Mouse (Mus musculus) CD4-positive, CD25-positive, alpha-beta regulatory T cell, adult 4 months (primary cell): Measurements from ENCODE around the gene Sap30. TPM values are rescaled to one million over a fixed set of nuclear protein-coding genes. Genes with fewer than 3 reads are reported as not detected.
A peak's percentile ranks its signal among the peaks of the same experiment; 100 is the strongest.
"Not testable (repeated sequence)": the region's sequence is repeated elsewhere in the genome, so short reads cannot be mapped to it uniquely, and the experiment has no call there.

Experiments used
- ATAC-seq: one replicate; pipeline ENCODE4 v1.8.0; 2017
- polyA plus RNA-seq, 2 experiments: library from polyadenylated mRNA; unstranded; fragments of 100-300 nt; shearing (Covaris generic); gene quantifications; one replicate each; pipeline ENCODE4 v1.2.1; 2017

Sap30 gene
- under 1 TPM in 1 of 2 experiments, not detected in 1; 0.36 TPM for polyA plus RNA-seq

- peak; percentile 95 for ATAC-seq
These were observed at the start of gene Sap30 for GRCm38 (mm10) chr8:57487441-57488155. Gene Sap30 (minus strand): TSS chr8:57487860.

- ATAC-seq = no peak
These were observed 48.5 kb upstream of the Sap30 start for GRCm38 (mm10) chr8:57536167-57536566.

GRCm38 (mm10) chr8:57534495-57534894, 46.8 kb upstream of the Sap30 start:
- no peak for ATAC-seq

- no peak for ATAC-seq
These were observed 45.4 kb upstream of the Sap30 start for GRCm38 (mm10) chr8:57533106-57533505.

GRCm38 (mm10) chr8:57532223-57532622, 44.6 kb upstream of the Sap30 start:
- ATAC-seq = no peak

- peak; percentile 92 for ATAC-seq
These were observed 43.1 kb upstream of the Sap30 start for GRCm38 (mm10) chr8:57530666-57531349.

GRCm38 (mm10) chr8:57530238-57530637, 42.6 kb upstream of the Sap30 start:
- no peak for ATAC-seq

- no peak for ATAC-seq
These were observed 40.4 kb upstream of the Sap30 start for GRCm38 (mm10) chr8:57528036-57528435.

GRCm38 (mm10) chr8:57520186-57520786, 32.6 kb upstream of the Sap30 start:
- ATAC-seq = no peak

GRCm38 (mm10) chr8:57517723-57518122, 30.1 kb upstream of the Sap30 start:
- no peak for ATAC-seq

GRCm38 (mm10) chr8:57516685-57517084, 29.0 kb upstream of the Sap30 start:
- not testable (repeated sequence) for ATAC-seq

- not testable (repeated sequence) for ATAC-seq
These were observed 25.6 kb upstream of the Sap30 start for GRCm38 (mm10) chr8:57513178-57513661.

GRCm38 (mm10) chr8:57512141-57513056, 24.7 kb upstream of the Sap30 start:
- ATAC-seq = peak; percentile 9

GRCm38 (mm10) chr8:57511316-57512118, 23.9 kb upstream of the Sap30 start, which contains the start of gene Hmgb2:
Gene Hmgb2 (plus strand): TSS chr8:57511907.
- ATAC-seq = peak; percentile 94

GRCm38 (mm10) chr8:57510791-57511315, 23.2 kb upstream of the Sap30 start:
- no peak for ATAC-seq

- no peak for ATAC-seq
These were observed 21.0 kb upstream of the Sap30 start for GRCm38 (mm10) chr8:57508657-57509056.

GRCm38 (mm10) chr8:57507556-57508063, 19.9 kb upstream of the Sap30 start:
- no peak for ATAC-seq

GRCm38 (mm10) chr8:57505500-57505899, 17.8 kb upstream of the Sap30 start:
- not testable (repeated sequence) for ATAC-seq

- ATAC-seq = peak; percentile 90
These were observed 16.0 kb upstream of the Sap30 start for GRCm38 (mm10) chr8:57503641-57504040.

GRCm38 (mm10) chr8:57498847-57499511, 11.3 kb upstream of the Sap30 start:
- no peak for ATAC-seq
